Mouse (Mus musculus): ENCODE data around the gene Fosl1. TPM values are rescaled to one million over a fixed set of nuclear protein-coding genes. Genes with fewer than 3 reads are reported as not detected.

The Fosl1 gene
- polyA plus RNA-seq, 1 experiment from 2014 or later, result not detected

DNA sequence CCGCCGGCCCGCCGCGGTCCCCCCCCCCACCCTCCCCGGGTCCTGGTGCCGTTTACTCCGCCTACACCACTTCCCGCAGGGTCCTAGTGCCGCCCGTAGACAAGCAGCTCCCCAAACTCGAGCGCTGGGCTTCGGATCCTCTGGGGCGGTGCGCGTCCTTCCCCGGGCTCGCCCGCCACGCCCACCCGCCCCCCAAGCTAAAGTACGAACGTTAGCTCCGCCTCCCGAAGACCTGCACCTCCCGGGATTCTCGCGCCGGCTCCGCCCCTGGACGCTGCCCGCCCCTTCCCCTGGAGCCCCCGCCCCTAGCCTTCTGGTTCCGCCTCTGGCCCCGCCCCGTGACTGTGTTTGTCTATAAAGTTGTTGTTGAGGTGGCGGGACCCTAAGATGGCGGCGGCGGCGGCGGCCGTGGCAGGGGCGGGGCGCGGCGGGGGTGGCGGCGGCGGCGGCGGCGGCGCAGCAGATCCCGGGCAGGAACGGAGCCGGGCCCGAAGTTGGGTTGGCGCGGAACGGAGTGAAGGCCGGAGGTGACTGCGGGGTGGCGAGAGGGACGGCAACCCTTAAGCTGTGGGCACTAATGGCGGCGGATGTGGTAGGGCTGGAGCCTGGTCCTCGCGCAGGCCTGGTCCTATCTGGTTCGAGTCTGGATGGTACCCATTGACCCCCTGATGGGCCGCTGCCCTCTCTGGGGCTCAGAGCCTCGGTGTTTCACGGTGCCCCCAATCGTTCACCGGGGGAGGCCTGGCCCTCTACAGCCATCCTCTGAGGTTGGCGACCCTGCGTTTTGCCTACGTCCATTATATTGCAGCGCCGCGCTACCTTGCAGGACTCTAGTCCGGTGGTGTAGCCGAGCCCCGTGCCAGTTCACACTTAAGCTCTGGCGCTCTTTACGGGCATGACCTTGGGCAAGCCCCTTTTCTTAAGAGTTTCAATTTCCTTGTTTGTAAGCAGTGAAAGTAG, 22.3 kb upstream of the Fosl1 start, which contains the start of the genes Drap1 and AI837181:
Gene Drap1, minus strand, starts transcription at position 198 of the 960 bp plus-strand sequence.
Gene AI837181, plus strand, starts transcription at position 363 of the 960 bp plus-strand sequence.
- peaks cover 43% of the 10 kb centered on the region for H3K36me3 ChIP-seq
- ATAC-seq (ENCODE audit: low read depth), result peak; percentile 85

GRCm38 (mm10) chr19:5425906-5426565, 21.3 kb upstream of the Fosl1 start:
- peak overlapping the region; percentile 82 for H3K4me3 ChIP-seq (replicated peaks)
- H3K4me2 ChIP-seq, result peak overlapping the region; percentile 81
- H3K4me1 ChIP-seq (replicated peaks), result peaks cover 41% of the 10 kb centered on the region
- ATAC-seq (ENCODE audit: low read depth), result no peak
- peak overlapping the region; percentile 90 for H3K9ac ChIP-seq
- 78% methylated on average over 18 of the region's 18 CpGs for WGBS (ENCODE audit: insufficient replicate concordance)
- no peaks in the 10 kb centered on the region for H3K9me3 ChIP-seq (replicated peaks)
- DNase-seq, result no peak
- H3K27ac ChIP-seq, result peak overlapping the region; percentile 89
- H3K27me3 ChIP-seq, result no peaks in the 10 kb centered on the region
- H3K36me3 ChIP-seq, result peaks cover 33% of the 10 kb centered on the region

More for the DNA sequence above, 22.3 kb upstream of the Fosl1 start, which contains the start of the genes Drap1 and AI837181:
- H3K4me3 ChIP-seq (replicated peaks), result peak within 1 kb of the TSS; percentile 82
- peak; percentile 87 for DNase-seq
- H3K27ac ChIP-seq, result peak within 1 kb of the TSS; percentile 91
- H3K9me3 ChIP-seq (replicated peaks), result no peaks in the 10 kb centered on the region
- H3K27me3 ChIP-seq, result no peaks in the 10 kb centered on the region
- peak within 1 kb of the TSS; percentile 96 for H3K4me2 ChIP-seq
- peak within 1 kb of the TSS; percentile 90 for H3K9ac ChIP-seq
- H3K4me1 ChIP-seq (replicated peaks), result peaks cover 49% of the 10 kb centered on the region
- 2% methylated on average over 77 of the region's 87 CpGs for WGBS (ENCODE audit: insufficient replicate concordance)

DNA sequence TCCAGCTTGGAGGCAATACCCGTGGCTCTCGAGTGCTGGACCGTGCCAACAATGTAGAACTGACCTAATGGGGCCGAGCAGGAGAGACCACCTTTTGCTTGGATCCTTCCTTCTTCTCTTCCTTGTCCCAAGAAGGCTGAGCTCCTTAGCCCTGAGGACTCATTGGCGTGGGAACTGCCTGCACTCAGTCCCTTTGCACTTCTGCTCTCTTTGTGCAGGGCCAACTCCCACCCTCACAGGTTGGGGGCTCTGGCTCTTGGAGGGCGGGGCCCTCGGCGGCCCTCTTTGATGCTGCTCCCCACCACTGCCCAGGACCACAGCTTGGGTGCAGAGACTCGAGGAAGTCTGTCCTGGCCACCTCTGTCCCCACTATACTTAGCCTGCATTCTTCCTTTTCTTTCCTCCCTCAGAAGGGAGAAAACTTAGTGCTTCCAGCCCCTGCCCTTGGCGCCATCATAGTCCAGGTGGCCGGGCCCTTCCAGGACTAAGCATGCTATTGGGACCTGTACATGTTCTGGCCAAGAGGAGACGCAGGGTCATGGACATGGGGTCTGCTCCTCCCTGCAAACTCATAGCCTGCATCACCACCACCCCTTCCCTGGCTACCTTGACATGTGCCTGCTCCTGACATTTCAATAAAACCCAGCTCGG, 20.6 kb upstream of the Fosl1 start:
- ATAC-seq (ENCODE audit: low read depth), result no peak
- peak overlapping the region; percentile 81; the same call in 1 of the 2 replicates for H3K4me2 ChIP-seq
- H3K9me3 ChIP-seq (replicated peaks), result no peaks in the 10 kb centered on the region
- H3K27me3 ChIP-seq, result no peaks in the 10 kb centered on the region
- no peak overlapping the region for H3K27ac ChIP-seq
- H3K4me1 ChIP-seq (replicated peaks), result peaks cover 41% of the 10 kb centered on the region
- 86% methylated on average over 13 of the region's 13 CpGs for WGBS (ENCODE audit: insufficient replicate concordance)
- DNase-seq, result no peak
- 0 out of 2 replicates have a peak overlapping the region, but pooled peaks have one; percentile 82 for H3K4me3 ChIP-seq (replicated peaks)
- H3K9ac ChIP-seq, result peak overlapping the region; percentile 90
- H3K36me3 ChIP-seq, result peaks cover 30% of the 10 kb centered on the region

GRCm38 (mm10) chr19:5428083-5428482, 19.3 kb upstream of the Fosl1 start:
- WGBS (ENCODE audit: insufficient replicate concordance), result 71% methylated on average over 2 of the region's 2 CpGs
- DNase-seq (no peak), ATAC-seq (ENCODE audit: low read depth) (no peak)

GRCm38 (mm10) chr19:5429219-5429618, 18.1 kb upstream of the Fosl1 start:
- H3K9ac ChIP-seq, result no peak overlapping the region
- no peaks in the 10 kb centered on the region for H3K27me3 ChIP-seq
- H3K9me3 ChIP-seq (replicated peaks), result no peaks in the 10 kb centered on the region
- H3K4me1 ChIP-seq (replicated peaks), result peaks cover 40% of the 10 kb centered on the region
- H3K27ac ChIP-seq, result no peak overlapping the region
- ATAC-seq (ENCODE audit: low read depth) (no peak), DNase-seq (no peak)
- 64% methylated on average over 4 of the region's 4 CpGs for WGBS (ENCODE audit: insufficient replicate concordance)
- no peak overlapping the region for H3K4me3 ChIP-seq (replicated peaks)
- peaks cover 14% of the 10 kb centered on the region for H3K36me3 ChIP-seq
- no peak overlapping the region for H3K4me2 ChIP-seq

More at GRCm38 (mm10) chr19:5428083-5428482, 19.3 kb upstream of the Fosl1 start:
- no peak overlapping the region for H3K4me2 ChIP-seq
- no peak overlapping the region for H3K27ac ChIP-seq
- H3K27me3 ChIP-seq, result no peaks in the 10 kb centered on the region
- no peaks in the 10 kb centered on the region for H3K9me3 ChIP-seq (replicated peaks)
- 0 out of 2 replicates have a peak overlapping the region, but pooled peaks have one; percentile 13 for H3K9ac ChIP-seq
- H3K4me3 ChIP-seq (replicated peaks), result no peak overlapping the region
- peaks cover 17% of the 10 kb centered on the region for H3K36me3 ChIP-seq
- H3K4me1 ChIP-seq (replicated peaks), result peaks cover 40% of the 10 kb centered on the region

- peaks cover 42% of the 10 kb centered on the region for H3K4me1 ChIP-seq (replicated peaks)
- H3K4me3 ChIP-seq (replicated peaks), result no peak overlapping the region
- no peak overlapping the region for H3K4me2 ChIP-seq
- WGBS (ENCODE audit: insufficient replicate concordance), result 67% methylated on average over 8 of the region's 8 CpGs
- H3K9me3 ChIP-seq (replicated peaks), result no peaks in the 10 kb centered on the region
- no peak overlapping the region for H3K27ac ChIP-seq
- ATAC-seq (ENCODE audit: low read depth) (no peak), DNase-seq (no peak)
- H3K27me3 ChIP-seq, result no peaks in the 10 kb centered on the region
- no peak overlapping the region for H3K9ac ChIP-seq
- H3K36me3 ChIP-seq, result peaks cover 14% of the 10 kb centered on the region
Measured at GRCm38 (mm10) chr19:5429806-5430205, 17.5 kb upstream of the Fosl1 start.

- Histone ChIP-seq H3K4me3 (replicated peaks) (no peak overlapping the region), H3K4me2 (no peak overlapping the region), H3K9ac (no peak overlapping the region), H3K36me3 (peaks cover 14% of the 10 kb centered on the region), H3K4me1 (replicated peaks) (peaks cover 42% of the 10 kb centered on the region), H3K27ac (no peak overlapping the region), H3K9me3 (replicated peaks) (no peaks in the 10 kb centered on the region), H3K27me3 (no peaks in the 10 kb centered on the region; the same call in 1 of the 2 replicates)
- ATAC-seq (ENCODE audit: low read depth) (no peak), DNase-seq (no peak)
- WGBS (ENCODE audit: insufficient replicate concordance), result 95% methylated on average over 1 of the region's 1 CpGs
Measured at GRCm38 (mm10) chr19:5430408-5430807, 16.9 kb upstream of the Fosl1 start.

- no peak for ATAC-seq (ENCODE audit: low read depth)
- no peak overlapping the region for H3K4me3 ChIP-seq (replicated peaks)
Measured at GRCm38 (mm10) chr19:5431911-5432464, 15.4 kb upstream of the Fosl1 start.

DNA sequence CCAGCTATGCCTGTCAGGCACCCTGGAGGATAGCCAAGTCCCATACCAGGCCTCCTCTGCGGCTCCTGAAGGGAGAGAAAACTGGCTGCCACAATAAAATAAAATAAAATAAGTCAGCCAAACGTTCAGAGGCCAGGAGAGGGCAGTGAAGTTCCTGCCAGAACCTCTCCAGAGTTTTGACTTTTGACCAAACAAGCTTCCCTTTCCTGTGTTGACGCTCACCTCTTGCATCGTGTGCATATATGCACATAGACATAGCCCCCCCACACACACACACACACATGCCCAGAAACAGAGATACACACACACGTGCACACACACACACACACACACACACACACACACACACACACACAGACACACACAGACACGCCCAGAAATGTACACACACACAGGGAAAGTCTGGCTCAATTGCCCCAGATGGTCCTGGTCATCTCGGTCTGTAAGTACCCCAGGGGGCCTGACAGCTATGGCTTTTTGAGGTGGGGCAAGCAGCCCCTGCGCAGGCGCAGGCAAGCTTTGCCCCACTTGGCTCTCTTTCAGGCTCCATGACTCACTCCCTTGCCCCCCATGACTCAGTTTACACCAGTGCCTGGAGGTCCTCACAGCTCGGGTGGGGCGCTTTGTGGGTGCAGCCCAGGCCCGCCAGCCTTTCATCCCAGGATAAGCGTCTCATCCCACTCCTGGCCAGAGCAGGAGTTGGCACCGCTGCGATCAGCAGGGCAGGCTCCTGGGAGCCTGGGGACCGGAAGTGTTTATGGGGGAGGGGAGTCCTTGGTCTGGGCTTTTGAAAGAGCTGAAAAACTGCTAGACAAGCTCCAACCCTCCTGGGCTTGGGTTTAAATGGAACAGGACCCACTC, 14.1 kb upstream of the Fosl1 start:
- 5% methylated on average over 16 of the region's 16 CpGs for WGBS (ENCODE audit: insufficient replicate concordance)
- peak overlapping the region; percentile 60 for H3K27ac ChIP-seq
- H3K9ac ChIP-seq, result peak overlapping the region; percentile 60
- DNase-seq (no peak), ATAC-seq (ENCODE audit: low read depth) (peak; percentile 60)
- peaks cover 20% of the 10 kb centered on the region for H3K4me1 ChIP-seq (replicated peaks)
- H3K36me3 ChIP-seq, result no peaks in the 10 kb centered on the region
- no peaks in the 10 kb centered on the region for H3K9me3 ChIP-seq (replicated peaks)
- H3K4me2 ChIP-seq, result peak overlapping the region; percentile 79
- no peaks in the 10 kb centered on the region; the same call in 1 of the 2 replicates for H3K27me3 ChIP-seq
- H3K4me3 ChIP-seq (replicated peaks), result peak overlapping the region; percentile 51

More at GRCm38 (mm10) chr19:5431911-5432464, 15.4 kb upstream of the Fosl1 start:
- no peak overlapping the region for H3K4me2 ChIP-seq
- peaks cover 4% of the 10 kb centered on the region for H3K36me3 ChIP-seq
- no peak overlapping the region for H3K9ac ChIP-seq
- H3K9me3 ChIP-seq (replicated peaks), result no peaks in the 10 kb centered on the region
- 61% methylated on average over 4 of the region's 4 CpGs for WGBS (ENCODE audit: insufficient replicate concordance)
- peaks cover 27% of the 10 kb centered on the region for H3K4me1 ChIP-seq (replicated peaks)
- H3K27me3 ChIP-seq, result no peaks in the 10 kb centered on the region; the same call in 1 of the 2 replicates
- H3K27ac ChIP-seq, result no peak overlapping the region
- no peak for DNase-seq

- no peaks in the 10 kb centered on the region; the same call in 1 of the 2 replicates for H3K27me3 ChIP-seq
- no peak overlapping the region for H3K4me3 ChIP-seq (replicated peaks)
- H3K27ac ChIP-seq, result peak overlapping the region; percentile 60; the same call in 1 of the 2 replicates
- H3K36me3 ChIP-seq, result no peaks in the 10 kb centered on the region
- H3K4me1 ChIP-seq (replicated peaks), result peaks cover 20% of the 10 kb centered on the region
- no peaks in the 10 kb centered on the region for H3K9me3 ChIP-seq (replicated peaks)
- 52% methylated on average over 7 of the region's 7 CpGs for WGBS (ENCODE audit: insufficient replicate concordance)
- peak overlapping the region; percentile 60; the same call in 1 of the 2 replicates for H3K9ac ChIP-seq
- no peak for DNase-seq
- peak overlapping the region; percentile 79 for H3K4me2 ChIP-seq
- no peak for ATAC-seq (ENCODE audit: low read depth)
Measured at GRCm38 (mm10) chr19:5433951-5434350, 13.4 kb upstream of the Fosl1 start.
